In the genomic region with DNA sequence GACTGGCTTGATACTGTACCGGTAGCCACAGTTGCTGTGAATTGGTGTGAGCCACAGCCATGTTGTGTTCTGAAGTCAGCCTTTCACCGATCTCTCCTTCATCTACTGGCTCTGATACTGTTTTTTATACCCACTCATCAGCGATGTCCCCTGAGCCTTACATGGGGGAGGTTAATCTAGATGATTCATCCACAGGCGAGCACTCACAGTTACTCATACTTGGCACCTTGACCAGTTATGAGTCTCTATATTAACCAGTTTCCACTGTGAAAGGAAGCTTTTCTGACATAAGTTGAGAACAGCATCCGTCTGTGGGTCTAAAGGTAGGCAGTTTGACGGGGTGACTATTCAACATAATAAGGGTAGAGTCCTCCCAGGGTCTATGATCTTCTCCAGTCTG, we compare ENCODE assay signal across 5 mouse cellular contexts.
"Had no signal": no experiment of that assay in that cellular context is flagged by ENCODE, and none has a peak within 500 bp of the region (broad histone marks: within the 10 kb centered on the region; RNA-seq: fewer than 3 reads in every experiment).

No protein-coding gene starts in this region.

- DNase-seq: kidney, postnatal 25 days; lung, adult 2 months; lung, postnatal 36 days; thymus, adult 2 months; thymus, postnatal 25 days had no signal
